Mouse (Mus musculus) embryonic facial prominence, embryonic 10.5 days (tissue): ENCODE measurements around the gene Cd79a. TPM values are rescaled to one million over a fixed set of nuclear protein-coding genes. Genes with fewer than 3 reads are reported as not detected.

Source experiments
- DNase-seq: peaks from one replicate; pipeline ENCODE4 v3.0.0-alpha.2; 2017; ENCODE audit warnings: low spot score
- H3K27ac ChIP-seq: fragments of 300-500 bp; sonication (generic); replicated peaks from 2 replicates; pipeline ENCODE4 v1.5.1; 2016; ENCODE audit warnings: mild to moderate bottlenecking
- H3K27me3 ChIP-seq: fragments of 300-500 bp; sonication (generic); replicated peaks from 2 replicates; pipeline ENCODE4 v1.6.1; 2016; ENCODE audit warnings: low read depth, mild to moderate bottlenecking; ENCODE audit not compliant: poor library complexity, severe bottlenecking
- H3K36me3 ChIP-seq: fragments of 300-500 bp; sonication (generic); replicated peaks from 2 replicates; pipeline ENCODE4 v1.6.1; 2016; ENCODE audit warnings: mild to moderate bottlenecking, moderate library complexity
- H3K4me1 ChIP-seq: fragments of 300-500 bp; sonication (generic); 2 replicates; pipeline ENCODE4 v1.6.1; 2016
- H3K4me3 ChIP-seq: fragments of 300-500 bp; sonication (generic); 2 replicates; pipeline ENCODE4 v1.5.1; 2016; ENCODE audit warnings: mild to moderate bottlenecking, moderate library complexity
- H3K9me3 ChIP-seq: fragments of 300-500 bp; sonication (generic); 2 replicates; pipeline ENCODE4 v1.6.1; 2016; ENCODE audit warnings: mild to moderate bottlenecking
- WGBS: fragments of 180-500 bp; shearing (Covaris S2); methylation state at CpG from one replicate; pipeline ENCODE4 v1.1.7; 2016; 5-methylcytosine and 5-hydroxymethylcytosine counted together
- polyA plus RNA-seq: library from polyadenylated mRNA; unstranded; fragments of >200 nt; fragmentation: Nextera tagmentation; extraction: Ambion mirVana; gene quantifications from 2 replicates; pipeline ENCODE4 v1.2.1, GENCODE M21; 2016

The Cd79a gene
- polyA plus RNA-seq, 1 experiment from 2014 or later: 0.26 TPM

GRCm38 (mm10) chr7:24904936-24905335 is 7.8 kb downstream of the Cd79a start:
- Histone ChIP-seq H3K27me3 (no peaks in the 10 kb centered on the region), H3K36me3 (peaks cover 25% of the 10 kb centered on the region), H3K27ac (peak overlapping the region; percentile 79), H3K4me3 (peak overlapping the region; percentile 78), H3K9me3 (no peaks in the 10 kb centered on the region), H3K4me1 (peaks cover 60% of the 10 kb centered on the region)
- 14% methylated on average over 3 of the region's 3 CpGs for WGBS
- DNase-seq: peak; percentile 78

GRCm38 (mm10) chr7:24906551-24906950 is 9.4 kb downstream of the Cd79a start:
- peaks cover 31% of the 10 kb centered on the region for H3K36me3 ChIP-seq
- 42% methylated on average over 6 of the region's 6 CpGs for WGBS
- H3K4me3 ChIP-seq: peak overlapping the region; percentile 38
- H3K27me3 ChIP-seq: no peaks in the 10 kb centered on the region
- peak overlapping the region; percentile 73 for H3K27ac ChIP-seq
- no peaks in the 10 kb centered on the region for H3K9me3 ChIP-seq
- DNase-seq: no peak
- peaks cover 60% of the 10 kb centered on the region for H3K4me1 ChIP-seq

GRCm38 (mm10) chr7:24907211-24907748 is 10.1 kb downstream of the Cd79a start:
- WGBS: 10% methylated on average over 13 of the region's 13 CpGs
- H3K27me3 ChIP-seq: no peaks in the 10 kb centered on the region
- peaks cover 55% of the 10 kb centered on the region for H3K4me1 ChIP-seq
- peak; percentile 65 for DNase-seq
- H3K36me3 ChIP-seq: peaks cover 38% of the 10 kb centered on the region
- H3K4me3 ChIP-seq: peak overlapping the region; percentile 38
- H3K9me3 ChIP-seq: no peaks in the 10 kb centered on the region
- H3K27ac ChIP-seq: peak overlapping the region; percentile 73

DNA sequence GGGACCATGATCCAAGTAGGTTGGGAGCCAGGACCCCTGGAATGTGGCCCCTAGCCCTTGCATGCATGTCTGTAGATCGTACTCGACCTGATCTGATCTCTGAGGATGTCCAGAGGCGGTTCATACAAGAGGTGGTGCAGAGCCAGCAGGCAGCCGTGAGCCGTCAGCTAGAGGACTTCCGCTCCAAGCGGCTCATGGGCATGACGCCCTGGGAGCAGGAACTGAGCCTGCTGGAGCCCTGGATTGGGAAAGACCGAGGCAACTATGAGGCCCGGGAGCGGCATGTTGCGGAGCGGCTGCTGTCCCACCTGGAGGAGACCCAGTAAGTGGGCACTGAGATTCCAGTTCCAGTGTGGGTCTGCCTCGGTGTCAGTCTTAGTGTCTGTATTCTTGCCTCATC is 15.3 kb downstream of the Cd79a start:
- H3K9me3 ChIP-seq: no peaks in the 10 kb centered on the region
- no peak for DNase-seq
- no peaks in the 10 kb centered on the region for H3K27me3 ChIP-seq
- H3K36me3 ChIP-seq: peaks cover 66% of the 10 kb centered on the region
- H3K4me1 ChIP-seq: peaks cover 8% of the 10 kb centered on the region
- H3K4me3 ChIP-seq: no peak overlapping the region
- H3K27ac ChIP-seq: no peak overlapping the region
- 92% methylated on average over 14 of the region's 14 CpGs for WGBS

GRCm38 (mm10) chr7:24918763-24919323 is 21.7 kb downstream of the Cd79a start:
- 91% methylated on average over 20 of the region's 20 CpGs for WGBS
- H3K9me3 ChIP-seq: no peaks in the 10 kb centered on the region
- H3K27me3 ChIP-seq: no peaks in the 10 kb centered on the region
- H3K36me3 ChIP-seq: peaks cover 77% of the 10 kb centered on the region
- DNase-seq: no peak
- H3K27ac ChIP-seq: no peak overlapping the region
- H3K4me3 ChIP-seq: no peak overlapping the region
- H3K4me1 ChIP-seq: peaks cover 11% of the 10 kb centered on the region; the same call in 1 of the 2 replicates

- H3K4me1 ChIP-seq: peaks cover 11% of the 10 kb centered on the region; the same call in 1 of the 2 replicates
- no peak overlapping the region for H3K27ac ChIP-seq
- no peak overlapping the region for H3K4me3 ChIP-seq
- H3K27me3 ChIP-seq: no peaks in the 10 kb centered on the region
- DNase-seq: no peak
- peaks cover 86% of the 10 kb centered on the region for H3K36me3 ChIP-seq
- H3K9me3 ChIP-seq: peaks cover 3% of the 10 kb centered on the region; the same call in 1 of the 2 replicates
- WGBS: 90% methylated on average over 9 of the region's 9 CpGs
These were observed 22.5 kb downstream of the Cd79a start for GRCm38 (mm10) chr7:24919728-24920127.

DNA sequence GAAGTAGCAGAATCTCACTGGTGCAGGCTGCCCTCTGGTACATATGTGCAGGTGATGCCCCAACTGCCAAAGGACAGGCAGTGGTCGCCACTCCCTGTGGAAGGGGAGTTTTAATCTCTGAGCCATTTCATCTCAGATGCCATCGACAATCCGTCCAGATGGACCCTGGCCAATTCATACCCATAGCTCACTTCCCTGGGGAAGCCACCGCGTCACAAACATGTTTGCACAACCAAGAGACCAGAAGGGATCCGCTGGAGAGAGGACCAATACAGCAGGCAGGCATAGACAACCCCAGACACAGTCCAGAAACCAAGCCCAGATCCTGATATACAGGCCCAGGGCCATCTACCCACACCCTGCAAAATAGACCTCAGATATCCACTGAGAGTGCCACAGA is 33.3 kb downstream of the Cd79a start:
- WGBS: 52% methylated on average over 6 of the region's 6 CpGs
- Histone ChIP-seq H3K4me3 (no peak overlapping the region), H3K4me1 (peaks cover 54% of the 10 kb centered on the region), H3K27ac (no peak overlapping the region), H3K27me3 (peaks cover 89% of the 10 kb centered on the region), H3K9me3 (no peaks in the 10 kb centered on the region), H3K36me3 (peaks cover 23% of the 10 kb centered on the region)
- DNase-seq: no peak

GRCm38 (mm10) chr7:24931651-24932050 is 34.5 kb downstream of the Cd79a start:
- peaks cover 54% of the 10 kb centered on the region for H3K4me1 ChIP-seq
- no peak for DNase-seq
- peaks cover 11% of the 10 kb centered on the region for H3K36me3 ChIP-seq
- H3K27me3 ChIP-seq: peaks cover 100% of the 10 kb centered on the region
- no peaks in the 10 kb centered on the region for H3K9me3 ChIP-seq
- no peak overlapping the region for H3K27ac ChIP-seq
- under 1% methylated on average over 15 of the region's 15 CpGs for WGBS
- peak overlapping the region; percentile 27 for H3K4me3 ChIP-seq

- WGBS: 4% methylated on average over 6 of the region's 6 CpGs
- Histone ChIP-seq H3K27me3 (peaks cover 100% of the 10 kb centered on the region), H3K4me1 (peaks cover 19% of the 10 kb centered on the region), H3K4me3 (peak overlapping the region; percentile 57; the same call in 1 of the 2 replicates), H3K27ac (no peak overlapping the region), H3K9me3 (no peaks in the 10 kb centered on the region), H3K36me3 (no peaks in the 10 kb centered on the region)
- no peak for DNase-seq
These were observed 46.5 kb downstream of the Cd79a start for GRCm38 (mm10) chr7:24943641-24944040.

DNA sequence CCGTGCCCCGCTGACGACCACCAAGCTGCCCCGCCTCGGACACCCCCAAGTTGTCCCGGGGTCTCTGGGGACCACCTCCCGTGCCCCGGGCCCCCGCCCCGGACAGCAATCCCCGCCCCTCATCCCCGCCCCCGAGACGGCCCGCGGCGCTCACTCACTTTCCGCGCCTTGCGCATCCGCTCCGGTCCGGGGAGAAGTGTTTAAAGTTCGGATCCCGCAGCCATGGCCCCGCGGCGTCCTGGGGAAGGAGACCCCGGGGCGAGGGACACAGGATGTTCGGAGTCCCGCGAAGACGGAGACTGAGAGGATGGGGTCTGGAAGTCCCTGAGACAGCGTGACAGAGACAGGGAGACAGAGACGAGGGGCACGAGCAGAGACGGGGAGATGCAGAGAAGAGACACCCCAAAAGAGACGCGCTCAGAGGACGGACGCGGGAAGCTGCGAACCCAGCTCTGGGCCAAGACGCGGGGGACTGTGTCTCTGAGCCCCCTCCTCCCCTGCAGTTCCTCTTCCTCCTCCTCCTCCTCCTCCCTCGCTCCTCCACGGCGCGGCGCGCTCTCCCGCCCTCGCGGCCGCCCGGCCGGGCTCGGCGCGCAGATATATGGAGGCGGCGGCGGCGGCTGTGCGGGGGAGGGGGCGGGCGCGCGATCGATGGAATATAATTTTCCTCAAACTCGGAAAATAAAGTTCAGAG is 47.2 kb downstream of the Cd79a start, which contains the start of gene Gm4881:
Gene Gm4881, minus strand, starts transcription at position 238 of the 694 bp plus-strand sequence.
- Histone ChIP-seq H3K27me3 (peaks cover 100% of the 10 kb centered on the region), H3K36me3 (no peaks in the 10 kb centered on the region), H3K27ac (no peak within 1 kb of the TSS), H3K4me3 (peak within 1 kb of the TSS; percentile 57), H3K9me3 (no peaks in the 10 kb centered on the region), H3K4me1 (peaks cover 23% of the 10 kb centered on the region)
- under 1% methylated on average over 72 of the region's 72 CpGs for WGBS
- DNase-seq: peak; percentile 49

DNA sequence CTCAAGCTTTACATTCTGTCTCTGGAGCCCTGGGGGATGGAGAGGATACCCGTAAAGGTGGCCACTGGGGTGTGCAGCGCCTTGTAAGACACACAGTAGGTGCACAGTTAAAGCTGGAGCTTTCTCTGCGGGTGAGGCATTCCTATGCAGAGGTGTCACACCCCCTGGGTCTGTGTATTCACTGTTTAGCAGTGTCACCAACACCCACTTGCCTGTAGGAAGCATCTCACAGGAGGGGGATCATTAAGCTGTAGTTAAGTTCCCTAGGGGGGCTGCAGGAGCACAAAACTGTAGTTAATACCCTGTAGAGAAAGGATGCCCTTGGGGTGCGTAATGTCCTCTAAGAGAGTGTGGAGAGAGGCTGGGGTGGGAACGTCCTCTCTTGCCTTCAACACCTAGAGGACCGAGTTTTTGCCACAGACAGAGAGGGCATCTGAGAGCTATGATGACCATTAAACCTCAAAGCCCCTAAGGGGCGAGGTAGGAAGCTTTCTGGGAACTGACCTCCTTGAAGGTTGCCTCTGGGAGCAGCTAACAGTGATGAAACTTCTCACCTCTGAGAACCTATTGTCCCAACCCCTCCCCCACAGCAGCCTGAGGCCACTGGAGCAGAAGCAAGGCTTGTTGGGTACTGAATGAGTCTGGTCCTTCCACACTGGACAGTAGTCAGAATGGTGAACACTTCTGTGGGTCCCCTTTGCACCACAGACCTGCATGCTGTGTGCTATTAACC is 50.3 kb downstream of the Cd79a start:
- Histone ChIP-seq H3K27ac (no peak overlapping the region), H3K36me3 (no peaks in the 10 kb centered on the region), H3K4me3 (no peak overlapping the region), H3K9me3 (no peaks in the 10 kb centered on the region), H3K4me1 (peaks cover 40% of the 10 kb centered on the region), H3K27me3 (peaks cover 100% of the 10 kb centered on the region)
- WGBS: 2% methylated on average over 7 of the region's 7 CpGs
- no peak for DNase-seq

GRCm38 (mm10) chr7:24948774-24949173 is 51.6 kb downstream of the Cd79a start:
- Histone ChIP-seq H3K36me3 (no peaks in the 10 kb centered on the region), H3K4me1 (peaks cover 35% of the 10 kb centered on the region), H3K27ac (no peak overlapping the region), H3K9me3 (no peaks in the 10 kb centered on the region), H3K27me3 (peaks cover 100% of the 10 kb centered on the region), H3K4me3 (peak overlapping the region; percentile 25; the same call in 1 of the 2 replicates)
- no peak for DNase-seq
- 3% methylated on average over 29 of the region's 29 CpGs for WGBS
